Mouse (Mus musculus): ENCODE measurements around the gene Agbl5. TPM values are rescaled to one million over a fixed set of nuclear protein-coding genes. Genes with fewer than 3 reads are reported as not detected.
A peak's percentile ranks its signal among the peaks of the same experiment; 100 is the strongest.

Gene Agbl5
- total RNA-seq, 2 experiments from 2014 or later: 12.2 to 15.5 TPM

GRCm38 (mm10) chr5:30927945-30928529 lies 39.5 kb downstream of the Agbl5 start:
- no peak overlapping the region; the same call in 1 of the 2 replicates for H3K4me3 ChIP-seq
- no peak for TF ChIP-seq CTCF (conservative IDR thresholded peaks at IDR 0.05)
- peak; percentile 58 to 78 for DNase-seq (ENCODE audit: low spot score in 2 of 2)
- H3K27ac ChIP-seq: peak overlapping the region; percentile 74

GRCm38 (mm10) chr5:30930121-30930520 lies 41.6 kb downstream of the Agbl5 start:
- DNase-seq (ENCODE audit: low spot score in 2 of 2): peak; percentile 69 to 86
- H3K27ac ChIP-seq: no peak overlapping the region
- peak; percentile 91 for TF ChIP-seq CTCF (conservative IDR thresholded peaks at IDR 0.05)
- no peak overlapping the region for H3K4me3 ChIP-seq

- DNase-seq (ENCODE audit: low spot score in 2 of 2): no peak
- TF ChIP-seq CTCF (conservative IDR thresholded peaks at IDR 0.05): no peak
- H3K27ac ChIP-seq: no peak overlapping the region
- no peak overlapping the region for H3K4me3 ChIP-seq
These were observed 42.4 kb downstream of the Agbl5 start for GRCm38 (mm10) chr5:30930846-30931245.

GRCm38 (mm10) chr5:30931378-30931777 lies 42.9 kb downstream of the Agbl5 start:
- Histone ChIP-seq H3K4me3 (no peak overlapping the region), H3K27ac (no peak overlapping the region)
- no peak for DNase-seq (ENCODE audit: low spot score in 2 of 2)
- TF ChIP-seq CTCF (conservative IDR thresholded peaks at IDR 0.05): no peak

- no peak for DNase-seq (ENCODE audit: low spot score in 2 of 2)
- TF ChIP-seq CTCF (conservative IDR thresholded peaks at IDR 0.05): no peak
These were observed 45.2 kb downstream of the Agbl5 start for GRCm38 (mm10) chr5:30933705-30934104.

GRCm38 (mm10) chr5:30934725-30935461 lies 46.4 kb downstream of the Agbl5 start:
- DNase-seq (ENCODE audit: low spot score in 2 of 2): no peak
- peak; percentile 65 for TF ChIP-seq CTCF (conservative IDR thresholded peaks at IDR 0.05)
- Histone ChIP-seq H3K27ac (no peak overlapping the region), H3K4me3 (no peak overlapping the region)

More at GRCm38 (mm10) chr5:30933705-30934104, 45.2 kb downstream of the Agbl5 start:
- Histone ChIP-seq H3K4me3 (no peak overlapping the region), H3K27ac (no peak overlapping the region)

GRCm38 (mm10) chr5:30943004-30943403 lies 54.5 kb downstream of the Agbl5 start:
- peak; percentile 69 for TF ChIP-seq CTCF (conservative IDR thresholded peaks at IDR 0.05)
- no peak overlapping the region for H3K4me3 ChIP-seq
- DNase-seq (ENCODE audit: low spot score in 2 of 2): no peak
- no peak overlapping the region for H3K27ac ChIP-seq

GRCm38 (mm10) chr5:30944344-30944743 lies 55.9 kb downstream of the Agbl5 start:
- TF ChIP-seq CTCF (conservative IDR thresholded peaks at IDR 0.05): no peak
- no peak for DNase-seq (ENCODE audit: low spot score in 2 of 2)
- Histone ChIP-seq H3K4me3 (peak overlapping the region; percentile 63), H3K27ac (no peak overlapping the region)

- Histone ChIP-seq H3K27ac (peak within 1 kb of the TSS; percentile 78), H3K4me3 (peak within 1 kb of the TSS; percentile 63)
- TF ChIP-seq CTCF (conservative IDR thresholded peaks at IDR 0.05): peak; percentile 57
- peak; percentile 66 to 67 for DNase-seq (ENCODE audit: low spot score in 2 of 2)
These were observed 56.7 kb downstream of the Agbl5 start, which contains the start of gene Cgref1 for GRCm38 (mm10) chr5:30944956-30945781. Gene Cgref1 (minus strand): TSS chr5:30945591.

- no peak for DNase-seq (ENCODE audit: low spot score in 2 of 2)
- H3K4me3 ChIP-seq: no peak overlapping the region
- H3K27ac ChIP-seq: no peak overlapping the region
- TF ChIP-seq CTCF (conservative IDR thresholded peaks at IDR 0.05): no peak
These were observed 60.1 kb downstream of the Agbl5 start for GRCm38 (mm10) chr5:30948620-30949019.

GRCm38 (mm10) chr5:30949654-30950326 lies 61.3 kb downstream of the Agbl5 start:
- DNase-seq (ENCODE audit: low spot score in 2 of 2): peak; percentile 91 to 93
- TF ChIP-seq CTCF (conservative IDR thresholded peaks at IDR 0.05): peak; percentile 38
- peak overlapping the region; percentile 68 for H3K4me3 ChIP-seq
- peak overlapping the region; percentile 94 for H3K27ac ChIP-seq

- Histone ChIP-seq H3K4me3 (peak overlapping the region; percentile 68), H3K27ac (peak overlapping the region; percentile 94)
- TF ChIP-seq CTCF (conservative IDR thresholded peaks at IDR 0.05): no peak
- no peak for DNase-seq (ENCODE audit: low spot score in 2 of 2)
These were observed 62.0 kb downstream of the Agbl5 start for GRCm38 (mm10) chr5:30950451-30950850.
